Mouse (Mus musculus) thymus, adult 2 months (tissue): ENCODE measurements at regions not wholly inside any gene's neighbourhood (a gene's known extent, or its start where the extent isn't known, plus 50 kb on each side); places are given as distances from the start of the nearest gene placed in this dataset.

Experiments
- CTCF ChIP-seq: fragments of 200-500 bp; IDR thresholded peaks from 2 replicates; pipeline ENCODE4 v1.5.1; 2012; ENCODE audit warnings: mild to moderate bottlenecking, control low read depth, low read length, moderate library complexity, borderline replicate concordance; ENCODE audit not compliant: control insufficient read depth, poor library complexity, insufficient read depth; ENCODE audit errors: extremely low read depth
- POLR2A ChIP-seq: fragments of 200-500 bp; IDR thresholded peaks from 2 replicates; pipeline ENCODE4 v1.6.1; 2012; ENCODE audit warnings: mild to moderate bottlenecking, low read length, control low read depth, moderate library complexity; ENCODE audit not compliant: control insufficient read depth, poor library complexity, insufficient read depth; ENCODE audit errors: extremely low read depth

DNA sequence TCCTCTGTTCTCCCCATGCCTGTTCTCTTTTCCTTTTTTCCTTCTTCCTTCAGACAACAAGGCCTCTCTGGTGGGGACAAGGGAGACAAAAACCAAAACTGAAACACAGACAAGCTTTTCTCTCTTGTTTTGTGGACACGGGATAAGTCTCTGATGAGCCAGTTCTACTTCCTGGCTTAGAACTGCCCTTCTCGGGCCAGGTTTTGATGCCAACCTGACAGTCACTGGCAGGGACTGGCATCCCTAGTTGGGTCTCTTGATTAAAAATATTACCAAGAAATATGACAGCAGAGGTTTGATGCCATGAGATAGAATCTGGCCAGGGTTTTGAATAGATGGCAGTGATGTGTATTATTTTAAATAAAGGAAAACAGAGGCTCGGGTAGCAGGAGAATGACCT is 133.4 kb upstream of the C9orf72 start:
- no peak for TF ChIP-seq CTCF
- no peak for TF ChIP-seq POLR2A
